Comparison of ENCODE assay signal across 26 mouse cellular contexts in the genomic region with DNA sequence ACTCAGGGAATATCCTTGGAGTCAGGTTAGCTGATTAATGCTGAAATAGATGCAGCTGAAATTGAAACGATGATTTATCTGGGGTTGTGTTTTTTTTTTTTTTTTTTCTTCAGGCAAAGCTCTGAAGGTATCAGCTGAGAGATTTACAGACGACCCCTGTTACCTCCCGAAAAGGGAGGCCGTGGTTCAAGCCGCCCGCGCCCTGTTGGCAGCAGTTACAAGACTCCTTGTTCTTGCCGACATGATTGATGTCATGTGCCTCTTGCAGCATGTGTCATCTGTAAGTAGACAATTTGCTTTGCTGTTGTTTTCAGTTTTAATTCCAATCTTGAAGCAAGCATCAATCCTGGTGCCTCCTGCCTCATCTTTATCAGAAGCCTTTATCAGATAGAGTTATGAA.
DNase-seq lines count a peak whose midpoint lies in the region; ATAC-seq lines count a peak whose summit lies in the region.
"Had no signal": no experiment of that assay in that cellular context is flagged by ENCODE, and none has a peak within 500 bp of the region (broad histone marks: within the 10 kb centered on the region; RNA-seq: fewer than 3 reads in every experiment).

No protein-coding gene starts in this region.

- DNase-seq in embryo, embryonic 11 days: peak; percentile 4
- DNase-seq in embryo, embryonic 9.5 days (ENCODE audit: extremely low spot score): no peak
- no peak for DNase-seq in kidney, adult 18-20 months
- DNase-seq in NIH3T3 (ENCODE audit: low read depth): peak; percentile 33
- peak; percentile 43 to 58 for DNase-seq in adrenal gland, postnatal 36 days
- DNase-seq in right cerebral cortex, postnatal 10 days (ENCODE audit: low spot score in 2 of 2): no peak
- DNase-seq in cerebellum, postnatal 36 days: no peak
- DNase-seq: B cell, adult 2 months; cerebellum, adult 2 months; cerebellum, postnatal 14 days; heart, postnatal 10 days; kidney, adult 9 months; right cerebral cortex, adult 18-20 months; right cerebral cortex, postnatal 4 days; thymus, postnatal 4 days had no signal

- H3K4me2 ChIP-seq in kidney, embryonic 15.5 days: peak overlapping the region; percentile 28
- H3K4me2 ChIP-seq: embryonic facial prominence, embryonic 12.5 days; heart, embryonic 13.5 days; hindbrain, embryonic 15.5 days; limb, embryonic 13.5 days; liver, embryonic 11.5 days; lung, embryonic 15.5 days; midbrain, embryonic 11.5 days; neural tube, embryonic 12.5 days had no signal

- H3K4me3 ChIP-seq in kidney, embryonic 15.5 days (replicated peaks): no peak overlapping the region
- H3K4me3 ChIP-seq: embryonic facial prominence, embryonic 12.5 days; heart, embryonic 13.5 days; hindbrain, embryonic 15.5 days; limb, embryonic 13.5 days; lung, embryonic 15.5 days; neural tube, embryonic 12.5 days had no signal

- no peaks in the 10 kb centered on the region for H3K9me3 ChIP-seq in kidney, embryonic 15.5 days (replicated peaks)
- H3K9me3 ChIP-seq: embryonic facial prominence, embryonic 12.5 days; hindbrain, embryonic 15.5 days; limb, embryonic 13.5 days; lung, embryonic 15.5 days; neural tube, embryonic 12.5 days had no signal

- no peaks in the 10 kb centered on the region for H3K27me3 ChIP-seq in kidney, embryonic 15.5 days
- H3K27me3 ChIP-seq: embryonic facial prominence, embryonic 12.5 days; heart, embryonic 13.5 days; hindbrain, embryonic 15.5 days; limb, embryonic 13.5 days; lung, embryonic 15.5 days; neural tube, embryonic 12.5 days had no signal

- no peak overlapping the region for H3K27ac ChIP-seq in kidney, embryonic 15.5 days
- H3K27ac ChIP-seq: embryonic facial prominence, embryonic 12.5 days; heart, embryonic 13.5 days; hindbrain, embryonic 15.5 days; limb, embryonic 13.5 days; lung, embryonic 15.5 days; neural tube, embryonic 12.5 days had no signal

- H3K9ac ChIP-seq in kidney, embryonic 15.5 days: no peak overlapping the region
- H3K9ac ChIP-seq: embryonic facial prominence, embryonic 12.5 days; heart, embryonic 13.5 days; hindbrain, embryonic 15.5 days; limb, embryonic 13.5 days; lung, embryonic 15.5 days; neural tube, embryonic 12.5 days had no signal

- 0 out of 2 replicates have a peak, but pooled peaks cover 5% of the 10 kb centered on the region for H3K4me1 ChIP-seq in kidney, embryonic 15.5 days
- H3K4me1 ChIP-seq: embryonic facial prominence, embryonic 12.5 days; heart, embryonic 13.5 days; hindbrain, embryonic 15.5 days; limb, embryonic 13.5 days; lung, embryonic 15.5 days; neural tube, embryonic 12.5 days had no signal

- WGBS in kidney, embryonic 15.5 days: 20% methylated on average over 8 of the region's 8 CpGs

- H3K36me3 ChIP-seq in kidney, embryonic 15.5 days: no peaks in the 10 kb centered on the region
- H3K36me3 ChIP-seq: embryonic facial prominence, embryonic 12.5 days; hindbrain, embryonic 15.5 days; limb, embryonic 13.5 days; lung, embryonic 15.5 days; neural tube, embryonic 12.5 days had no signal

- ATAC-seq in kidney, embryonic 15.5 days (replicated peaks; ENCODE audit: low FRiP score): no peak
- ATAC-seq: forebrain, embryonic 14.5 days; midbrain, embryonic 16.5 days had no signal

Comparison
In these comparisons a context has a peak if more than half of its experiments do, and no peak if none do; other contexts are left out.
1. DNase-seq: peak in embryo, embryonic 11 days (single experiment), NIH3T3 (single experiment) and adrenal gland, postnatal 36 days (2 of 2); none in embryo, embryonic 9.5 days (single experiment), kidney, adult 18-20 months (single experiment), right cerebral cortex, postnatal 10 days (0 of 2) and cerebellum, postnatal 36 days (0 of 2).